Mouse (Mus musculus) limb, embryonic 15.5 days (tissue): ENCODE measurements at regions not wholly inside any gene's neighbourhood (a gene's known extent, or its start where the extent isn't known, plus 50 kb on each side); places are given as distances from the start of the nearest gene placed in this dataset.

Experiments used
- ATAC-seq: fragments of 200-750 bp; cut with Nextera tagmentation; 2 replicates; pipeline ENCODE4 v1.8.0; 2017; ENCODE audit warnings: low read depth, moderate TSS enrichment; ENCODE audit not compliant: insufficient number of reproducible peaks, low FRiP score, low TSS enrichment
- H3K27ac ChIP-seq: fragments of 300-500 bp; sonication (generic); 2 replicates; pipeline ENCODE4 v1.5.1; 2015; ENCODE audit warnings: moderate library complexity, mild to moderate bottlenecking, inconsistent platforms
- H3K27me3 ChIP-seq: fragments of 300-500 bp; sonication (generic); 2 replicates; pipeline ENCODE4 v1.6.1; 2015; ENCODE audit warnings: inconsistent platforms
- H3K36me3 ChIP-seq: fragments of 300-500 bp; sonication (generic); 2 replicates; pipeline ENCODE4 v1.6.1; 2015; ENCODE audit warnings: inconsistent platforms
- H3K4me1 ChIP-seq: fragments of 300-500 bp; sonication (generic); 2 replicates; pipeline ENCODE4 v1.6.1; 2015; ENCODE audit warnings: inconsistent platforms
- H3K4me2 ChIP-seq: fragments of 300-500 bp; sonication (generic); 2 replicates; pipeline ENCODE4 v1.6.1; 2015; ENCODE audit warnings: mild to moderate bottlenecking, inconsistent platforms
- H3K4me3 ChIP-seq: fragments of 300-500 bp; sonication (generic); 2 replicates; pipeline ENCODE4 v1.5.1; 2015; ENCODE audit warnings: mild to moderate bottlenecking, inconsistent platforms
- H3K9ac ChIP-seq: fragments of 300-500 bp; sonication (generic); 2 replicates; pipeline ENCODE4 v1.6.1; 2015; ENCODE audit warnings: inconsistent platforms
- H3K9me3 ChIP-seq: fragments of 300-500 bp; sonication (generic); 2 replicates; pipeline ENCODE4 v1.6.1; 2016; ENCODE audit warnings: inconsistent platforms
- WGBS: fragments of 180-500 bp; shearing (Covaris S2); methylation state at CpG from one replicate; pipeline ENCODE4 v1.1.7; 2015; 5-methylcytosine and 5-hydroxymethylcytosine counted together

- 22% methylated on average over 2 of the region's 2 CpGs for WGBS
- no peak for ATAC-seq
- Histone ChIP-seq H3K27ac (no peak overlapping the region), H3K4me1 (peaks cover 5% of the 10 kb centered on the region; the same call in 1 of the 2 replicates), H3K4me2 (no peak overlapping the region), H3K9ac (no peak overlapping the region), H3K36me3 (no peaks in the 10 kb centered on the region), H3K9me3 (no peaks in the 10 kb centered on the region), H3K27me3 (no peaks in the 10 kb centered on the region), H3K4me3 (no peak overlapping the region)
Measured at GRCm38 (mm10) chr16:74796303-74796653, 384.7 kb upstream of the Robo2 start.

- Histone ChIP-seq H3K9ac (no peak overlapping the region), H3K27ac (no peak overlapping the region), H3K9me3 (no peaks in the 10 kb centered on the region), H3K4me1 (peaks cover 5% of the 10 kb centered on the region; the same call in 1 of the 2 replicates), H3K36me3 (no peaks in the 10 kb centered on the region), H3K4me2 (no peak overlapping the region), H3K4me3 (no peak overlapping the region), H3K27me3 (no peaks in the 10 kb centered on the region)
- WGBS: 27% methylated on average over 5 of the region's 5 CpGs
- ATAC-seq: no peak
Measured at GRCm38 (mm10) chr16:74795360-74796302, 384.0 kb upstream of the Robo2 start.

- Histone ChIP-seq H3K9ac (no peak overlapping the region), H3K4me2 (no peak overlapping the region), H3K27me3 (no peaks in the 10 kb centered on the region), H3K36me3 (no peaks in the 10 kb centered on the region), H3K4me3 (no peak overlapping the region), H3K9me3 (no peaks in the 10 kb centered on the region), H3K27ac (no peak overlapping the region), H3K4me1 (no peaks in the 10 kb centered on the region)
- 38% methylated on average over 9 of the region's 9 CpGs for WGBS
- no peak for ATAC-seq
Measured at GRCm38 (mm10) chr16:74785365-74786119, 373.9 kb upstream of the Robo2 start.

GRCm38 (mm10) chr16:74780388-74780787 is 368.8 kb upstream of the Robo2 start:
- Histone ChIP-seq H3K36me3 (no peaks in the 10 kb centered on the region), H3K4me2 (no peak overlapping the region), H3K4me3 (no peak overlapping the region), H3K27me3 (no peaks in the 10 kb centered on the region), H3K4me1 (no peaks in the 10 kb centered on the region), H3K9me3 (no peaks in the 10 kb centered on the region), H3K27ac (no peak overlapping the region), H3K9ac (no peak overlapping the region)
- no peak for ATAC-seq
- 67% methylated on average over 2 of the region's 2 CpGs for WGBS

- H3K9me3 ChIP-seq: no peaks in the 10 kb centered on the region
- 90% methylated on average over 4 of the region's 4 CpGs for WGBS
Measured at GRCm38 (mm10) chr16:74768264-74768663, 356.6 kb upstream of the Robo2 start.

GRCm38 (mm10) chr16:74756720-74757345 is 345.2 kb upstream of the Robo2 start:
- no peaks in the 10 kb centered on the region for H3K36me3 ChIP-seq
- no peaks in the 10 kb centered on the region for H3K4me1 ChIP-seq
- H3K9me3 ChIP-seq: no peaks in the 10 kb centered on the region
- 74% methylated on average over 6 of the region's 6 CpGs for WGBS
- H3K4me3 ChIP-seq: no peak overlapping the region
- no peak for ATAC-seq
- no peaks in the 10 kb centered on the region for H3K27me3 ChIP-seq
- no peak overlapping the region for H3K27ac ChIP-seq
- no peak overlapping the region for H3K9ac ChIP-seq
- no peak overlapping the region for H3K4me2 ChIP-seq

More at GRCm38 (mm10) chr16:74768264-74768663, 356.6 kb upstream of the Robo2 start:
- H3K4me2 ChIP-seq: no peak overlapping the region
- no peak overlapping the region for H3K9ac ChIP-seq
- no peak overlapping the region for H3K27ac ChIP-seq
- ATAC-seq: no peak
- H3K4me1 ChIP-seq: no peaks in the 10 kb centered on the region
- no peak overlapping the region for H3K4me3 ChIP-seq
- no peaks in the 10 kb centered on the region for H3K36me3 ChIP-seq
- H3K27me3 ChIP-seq: no peaks in the 10 kb centered on the region

- Histone ChIP-seq H3K27ac (no peak overlapping the region), H3K9ac (no peak overlapping the region), H3K36me3 (no peaks in the 10 kb centered on the region), H3K4me2 (no peak overlapping the region), H3K9me3 (no peaks in the 10 kb centered on the region), H3K4me3 (no peak overlapping the region), H3K27me3 (no peaks in the 10 kb centered on the region), H3K4me1 (no peaks in the 10 kb centered on the region)
- 17% methylated on average over 3 of the region's 3 CpGs for WGBS
- no peak for ATAC-seq
Measured at GRCm38 (mm10) chr16:74750900-74751299, 339.3 kb upstream of the Robo2 start.

- Histone ChIP-seq H3K4me1 (no peaks in the 10 kb centered on the region), H3K4me2 (no peak overlapping the region)
- no peak for ATAC-seq
Measured at GRCm38 (mm10) chr16:74749006-74749405, 337.4 kb upstream of the Robo2 start.

GRCm38 (mm10) chr16:74743512-74743911 is 331.9 kb upstream of the Robo2 start:
- no peak for ATAC-seq
- no peak overlapping the region for H3K27ac ChIP-seq
- H3K36me3 ChIP-seq: no peaks in the 10 kb centered on the region
- H3K4me2 ChIP-seq: no peak overlapping the region
- no peaks in the 10 kb centered on the region for H3K9me3 ChIP-seq
- H3K27me3 ChIP-seq: no peaks in the 10 kb centered on the region
- H3K4me3 ChIP-seq: no peak overlapping the region
- 50% methylated on average over 3 of the region's 3 CpGs for WGBS
- no peaks in the 10 kb centered on the region for H3K4me1 ChIP-seq
- H3K9ac ChIP-seq: no peak overlapping the region

More at GRCm38 (mm10) chr16:74749006-74749405, 337.4 kb upstream of the Robo2 start:
- no peak overlapping the region for H3K9ac ChIP-seq
- no peak overlapping the region for H3K27ac ChIP-seq
- H3K9me3 ChIP-seq: no peaks in the 10 kb centered on the region
- H3K4me3 ChIP-seq: no peak overlapping the region
- no peaks in the 10 kb centered on the region for H3K36me3 ChIP-seq
- no peaks in the 10 kb centered on the region for H3K27me3 ChIP-seq

GRCm38 (mm10) chr16:74739194-74740135 is 327.8 kb upstream of the Robo2 start:
- H3K9ac ChIP-seq: no peak overlapping the region
- H3K4me3 ChIP-seq: no peak overlapping the region
- no peaks in the 10 kb centered on the region for H3K4me1 ChIP-seq
- no peaks in the 10 kb centered on the region for H3K9me3 ChIP-seq
- H3K27ac ChIP-seq: no peak overlapping the region
- ATAC-seq: no peak
- H3K36me3 ChIP-seq: no peaks in the 10 kb centered on the region
- H3K4me2 ChIP-seq: no peak overlapping the region
- H3K27me3 ChIP-seq: no peaks in the 10 kb centered on the region
- WGBS: 71% methylated on average over 12 of the region's 12 CpGs
